Mouse (Mus musculus): ENCODE data around the gene Rer1. TPM values are rescaled to one million over a fixed set of nuclear protein-coding genes. Genes with fewer than 3 reads are reported as not detected.
A peak's percentile ranks its signal among the peaks of the same experiment; 100 is the strongest.

Gene Rer1
- polyA plus RNA-seq, 1 experiment, result 55.8 TPM

- 91% methylated on average over 15 of the region's 15 CpGs for WGBS
- Histone ChIP-seq H3K4me1 (ENCODE audit: control insufficient read depth, insufficient read depth, low read length) (peaks cover 8% of the 10 kb centered on the region), H3K4me3 (replicated peaks; ENCODE audit: control insufficient read depth, low read depth, low read length) (no peak overlapping the region), H3K27ac (ENCODE audit: control insufficient read depth, insufficient read depth, low read depth, low read length, poor library complexity) (no peak overlapping the region)
- TF ChIP-seq CTCF (IDR thresholded peaks at IDR 0.05; ENCODE audit: control insufficient read depth, insufficient read depth, low read length) (no peak), POLR2A (IDR thresholded peaks at IDR 0.05; ENCODE audit: borderline replicate concordance, control insufficient read depth, low read depth, low read length) (no peak)
These were observed 42.2 kb upstream of the Rer1 start for GRCm38 (mm10) chr4:155128411-155128810.

GRCm38 (mm10) chr4:155126602-155127372, 40.6 kb upstream of the Rer1 start:
- 51% methylated on average over 7 of the region's 7 CpGs for WGBS
- Histone ChIP-seq H3K4me1 (ENCODE audit: control insufficient read depth, insufficient read depth, low read length) (peaks cover 11% of the 10 kb centered on the region), H3K4me3 (replicated peaks; ENCODE audit: control insufficient read depth, low read depth, low read length) (no peak overlapping the region), H3K27ac (ENCODE audit: control insufficient read depth, insufficient read depth, low read depth, low read length, poor library complexity) (no peak overlapping the region; the same call in 1 of the 2 replicates)
- TF ChIP-seq POLR2A (IDR thresholded peaks at IDR 0.05; ENCODE audit: borderline replicate concordance, control insufficient read depth, low read depth, low read length) (no peak), CTCF (IDR thresholded peaks at IDR 0.05; ENCODE audit: control insufficient read depth, insufficient read depth, low read length) (no peak)

DNA sequence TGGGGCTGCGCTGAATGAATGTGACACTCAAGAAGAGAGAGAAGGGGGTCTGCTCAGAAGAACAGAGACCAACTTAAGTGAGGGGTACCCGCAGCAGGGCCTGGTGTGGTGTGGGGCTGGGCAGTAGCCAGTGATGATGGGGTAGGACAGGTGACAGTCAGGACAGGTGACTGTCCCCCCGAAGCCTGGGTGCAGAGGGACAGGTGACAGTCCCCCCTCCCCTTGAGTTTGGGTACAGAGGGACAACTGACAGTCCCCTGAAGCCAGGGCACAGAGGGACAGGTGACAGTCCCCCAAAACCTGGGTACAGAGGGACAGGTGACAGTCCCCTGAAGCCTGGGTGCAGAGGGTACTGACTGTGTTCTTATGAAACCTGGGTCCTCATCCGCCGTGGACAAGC, 40.0 kb upstream of the Rer1 start:
- Histone ChIP-seq H3K4me1 (ENCODE audit: control insufficient read depth, insufficient read depth, low read length) (peaks cover 13% of the 10 kb centered on the region), H3K27ac (ENCODE audit: control insufficient read depth, insufficient read depth, low read depth, low read length, poor library complexity) (no peak overlapping the region; the same call in 1 of the 2 replicates), H3K4me3 (replicated peaks; ENCODE audit: control insufficient read depth, low read depth, low read length) (no peak overlapping the region)
- no peak for TF ChIP-seq CTCF (IDR thresholded peaks at IDR 0.05; ENCODE audit: control insufficient read depth, insufficient read depth, low read length)
- no peak for TF ChIP-seq POLR2A (IDR thresholded peaks at IDR 0.05; ENCODE audit: borderline replicate concordance, control insufficient read depth, low read depth, low read length)
- 47% methylated on average over 5 of the region's 5 CpGs for WGBS

GRCm38 (mm10) chr4:155125310-155125709, 39.1 kb upstream of the Rer1 start:
- 24% methylated on average over 7 of the region's 7 CpGs for WGBS
- no peak overlapping the region for H3K27ac ChIP-seq (ENCODE audit: control insufficient read depth, insufficient read depth, low read depth, low read length, poor library complexity)
- TF ChIP-seq POLR2A (IDR thresholded peaks at IDR 0.05; ENCODE audit: borderline replicate concordance, control insufficient read depth, low read depth, low read length) (no peak), CTCF (IDR thresholded peaks at IDR 0.05; ENCODE audit: control insufficient read depth, insufficient read depth, low read length) (no peak)
- H3K4me1 ChIP-seq (ENCODE audit: control insufficient read depth, insufficient read depth, low read length), result peaks cover 15% of the 10 kb centered on the region
- no peak overlapping the region for H3K4me3 ChIP-seq (replicated peaks; ENCODE audit: control insufficient read depth, low read depth, low read length)

- TF ChIP-seq POLR2A (IDR thresholded peaks at IDR 0.05; ENCODE audit: borderline replicate concordance, control insufficient read depth, low read depth, low read length) (no peak), CTCF (IDR thresholded peaks at IDR 0.05; ENCODE audit: control insufficient read depth, insufficient read depth, low read length) (no peak)
- Histone ChIP-seq H3K4me3 (replicated peaks; ENCODE audit: control insufficient read depth, low read depth, low read length) (no peak overlapping the region), H3K27ac (ENCODE audit: control insufficient read depth, insufficient read depth, low read depth, low read length, poor library complexity) (no peak overlapping the region), H3K4me1 (ENCODE audit: control insufficient read depth, insufficient read depth, low read length) (peaks cover 15% of the 10 kb centered on the region)
- WGBS, result 86% methylated on average over 9 of the region's 9 CpGs
These were observed 37.8 kb upstream of the Rer1 start for GRCm38 (mm10) chr4:155123868-155124534.

DNA sequence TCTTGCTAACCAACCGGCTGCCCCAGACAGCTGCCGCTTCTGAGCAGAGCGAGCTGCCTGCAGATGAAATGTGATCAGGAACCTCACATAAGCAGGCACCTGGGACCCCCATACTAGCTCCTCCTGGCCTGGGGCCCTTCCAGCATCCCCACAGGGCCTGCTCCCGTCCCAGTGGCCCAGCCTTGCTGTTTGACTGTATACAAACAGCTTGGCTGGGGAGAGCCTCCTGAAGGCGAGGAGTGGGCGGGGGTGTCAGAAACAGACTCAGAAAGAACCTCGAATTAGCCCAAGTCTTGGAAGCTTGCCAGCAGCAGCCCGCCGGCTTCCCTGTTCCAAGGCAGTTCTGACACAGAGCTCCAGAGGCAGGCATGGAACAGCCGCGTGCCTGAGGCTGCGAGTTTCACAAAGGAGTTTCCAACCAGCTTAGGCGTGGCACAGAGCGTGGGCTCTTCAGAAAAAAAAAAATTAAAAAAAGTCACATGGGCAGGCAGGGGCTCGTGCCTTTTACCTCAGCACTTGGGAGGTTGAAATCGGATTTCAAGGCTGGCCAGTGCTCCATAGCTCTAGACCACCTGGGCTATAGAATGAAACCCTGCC, 36.4 kb upstream of the Rer1 start:
- WGBS, result 67% methylated on average over 16 of the region's 16 CpGs
- H3K4me1 ChIP-seq (ENCODE audit: control insufficient read depth, insufficient read depth, low read length), result peaks cover 16% of the 10 kb centered on the region
- no peak for TF ChIP-seq POLR2A (IDR thresholded peaks at IDR 0.05; ENCODE audit: borderline replicate concordance, control insufficient read depth, low read depth, low read length)
- TF ChIP-seq CTCF (IDR thresholded peaks at IDR 0.05; ENCODE audit: control insufficient read depth, insufficient read depth, low read length), result no peak

DNA sequence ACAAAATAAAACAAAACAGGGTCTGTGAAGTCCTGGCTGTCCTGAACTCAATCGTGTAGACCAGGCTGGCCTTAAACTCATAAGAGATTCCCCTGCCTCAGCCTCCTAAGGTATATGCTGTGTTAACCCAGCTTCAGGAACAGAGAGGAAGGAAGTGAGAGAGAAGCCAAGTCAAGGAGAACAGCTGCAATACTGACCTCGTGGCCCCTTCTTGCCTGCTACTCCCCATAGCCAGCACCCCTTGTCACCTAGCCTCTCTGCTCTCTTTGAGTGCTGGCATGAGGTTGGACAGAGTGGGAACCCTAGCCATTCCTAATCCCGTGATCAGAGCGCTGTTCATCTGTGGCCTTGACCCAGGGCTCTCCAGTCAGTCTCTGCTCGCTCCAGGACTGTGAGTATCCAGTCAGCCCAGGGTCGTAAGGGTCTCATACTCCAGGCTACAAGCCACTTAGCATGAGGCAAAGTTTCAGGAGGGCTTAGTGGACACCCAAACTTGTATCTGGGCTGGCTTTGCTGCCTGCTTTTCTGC, 35.8 kb upstream of the Rer1 start:
- Histone ChIP-seq H3K4me1 (ENCODE audit: control insufficient read depth, insufficient read depth, low read length) (peaks cover 19% of the 10 kb centered on the region), H3K27ac (ENCODE audit: control insufficient read depth, insufficient read depth, low read depth, low read length, poor library complexity) (no peak overlapping the region), H3K4me3 (replicated peaks; ENCODE audit: control insufficient read depth, low read depth, low read length) (no peak overlapping the region)
- no peak for TF ChIP-seq CTCF (IDR thresholded peaks at IDR 0.05; ENCODE audit: control insufficient read depth, insufficient read depth, low read length)
- TF ChIP-seq POLR2A (IDR thresholded peaks at IDR 0.05; ENCODE audit: borderline replicate concordance, control insufficient read depth, low read depth, low read length), result no peak
- 74% methylated on average over 6 of the region's 6 CpGs for WGBS

More for the DNA sequence above, 36.4 kb upstream of the Rer1 start:
- Histone ChIP-seq H3K27ac (ENCODE audit: control insufficient read depth, insufficient read depth, low read depth, low read length, poor library complexity) (no peak overlapping the region), H3K4me3 (replicated peaks; ENCODE audit: control insufficient read depth, low read depth, low read length) (no peak overlapping the region)

- Histone ChIP-seq H3K4me3 (replicated peaks; ENCODE audit: control insufficient read depth, low read depth, low read length) (no peak overlapping the region), H3K27ac (ENCODE audit: control insufficient read depth, insufficient read depth, low read depth, low read length, poor library complexity) (peak overlapping the region; percentile 59), H3K4me1 (ENCODE audit: control insufficient read depth, insufficient read depth, low read length) (peaks cover 14% of the 10 kb centered on the region)
- 82% methylated on average over 6 of the region's 6 CpGs for WGBS
- no peak for TF ChIP-seq POLR2A (IDR thresholded peaks at IDR 0.05; ENCODE audit: borderline replicate concordance, control insufficient read depth, low read depth, low read length)
- TF ChIP-seq CTCF (IDR thresholded peaks at IDR 0.05; ENCODE audit: control insufficient read depth, insufficient read depth, low read length), result no peak
These were observed 35.0 kb upstream of the Rer1 start for GRCm38 (mm10) chr4:155121222-155121621.
